Mouse (Mus musculus): ENCODE data around the gene Hcn3.
A peak's percentile ranks its signal among the peaks of the same experiment; 100 is the strongest.

The Hcn3 gene

DNA sequence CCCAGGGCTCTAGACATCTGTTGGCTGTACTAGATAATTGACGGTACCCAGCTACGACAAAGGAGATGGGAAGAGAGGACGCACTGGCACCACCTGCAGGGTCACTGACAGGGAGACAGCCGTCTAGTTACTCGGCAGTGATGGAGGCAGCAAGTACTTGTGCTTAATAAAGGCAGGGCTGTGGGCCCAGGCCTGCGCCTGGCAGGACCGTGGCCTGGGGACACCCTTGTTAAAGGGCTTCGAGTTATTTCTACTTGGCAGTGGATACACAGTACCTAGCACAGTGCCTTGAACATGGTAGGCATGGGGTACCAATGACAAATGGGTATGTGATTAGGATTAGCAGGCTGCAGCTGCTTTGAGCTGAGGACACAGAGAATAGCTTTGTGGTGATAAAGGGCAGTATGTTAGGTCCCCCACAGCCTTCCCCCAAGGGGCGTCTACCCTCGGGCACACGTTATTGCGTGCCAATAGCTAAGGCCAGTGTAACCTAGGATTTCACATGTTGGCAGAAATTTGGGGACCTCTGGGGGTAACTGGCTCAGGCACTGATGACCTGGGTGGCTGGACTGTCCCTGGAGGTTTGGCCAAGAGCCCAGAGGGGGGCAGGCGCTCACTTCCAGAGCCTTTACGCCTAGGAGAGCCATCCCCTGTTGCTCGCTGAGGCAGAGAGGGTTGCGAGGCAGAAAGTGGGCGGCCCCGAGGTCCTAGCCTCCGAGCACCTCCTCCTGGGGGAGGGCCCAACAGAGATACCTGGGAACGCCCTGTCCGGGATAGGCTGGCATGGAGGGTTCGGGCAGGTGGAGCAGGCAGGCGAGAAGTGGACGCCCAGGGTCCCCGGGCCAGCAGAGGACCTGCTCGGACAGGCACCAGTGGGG is 12.7 kb downstream of the Hcn3 start:
- no peak for DNase-seq (ENCODE audit: low read depth)

DNA sequence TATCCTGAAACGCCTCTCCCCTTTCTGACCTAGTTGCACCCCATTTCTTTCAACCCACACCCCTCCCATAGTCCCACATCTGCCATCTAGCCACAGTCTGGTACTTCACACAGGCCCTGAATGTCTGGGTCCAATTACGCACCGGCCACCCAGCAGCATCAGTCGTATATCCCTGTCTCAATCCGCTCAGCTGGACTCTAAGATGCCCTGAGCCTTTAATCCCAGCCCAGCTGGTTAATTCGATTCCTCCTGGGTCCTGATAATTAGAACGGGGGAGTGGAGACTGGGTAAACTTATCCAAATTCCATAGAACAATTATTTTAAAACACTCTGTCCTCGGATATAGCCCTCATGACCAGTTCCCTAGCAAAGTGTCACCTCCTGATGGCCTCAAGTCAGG is 14.4 kb downstream of the Hcn3 start:
- no peak for DNase-seq (ENCODE audit: low read depth)

DNA sequence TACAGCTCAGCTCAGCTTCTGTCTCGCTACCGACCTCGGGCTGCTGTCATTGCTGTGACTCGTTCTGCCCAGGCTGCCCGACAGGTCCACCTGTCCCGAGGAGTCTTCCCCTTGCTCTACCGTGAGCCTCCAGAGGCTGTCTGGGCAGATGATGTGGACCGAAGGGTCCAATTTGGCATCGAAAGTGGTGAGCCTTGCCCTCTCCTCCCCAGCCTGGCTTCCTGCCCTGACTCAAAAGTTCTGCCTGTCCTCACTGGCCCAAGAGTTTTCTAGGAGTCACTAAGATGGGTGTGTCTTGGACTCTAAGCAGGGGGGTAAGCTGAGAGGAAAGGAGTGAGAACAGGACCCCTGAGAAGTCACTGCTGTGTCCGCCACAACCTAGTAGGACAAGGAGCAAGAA is 15.2 kb downstream of the Hcn3 start:
- DNase-seq (ENCODE audit: low read depth): no peak

DNA sequence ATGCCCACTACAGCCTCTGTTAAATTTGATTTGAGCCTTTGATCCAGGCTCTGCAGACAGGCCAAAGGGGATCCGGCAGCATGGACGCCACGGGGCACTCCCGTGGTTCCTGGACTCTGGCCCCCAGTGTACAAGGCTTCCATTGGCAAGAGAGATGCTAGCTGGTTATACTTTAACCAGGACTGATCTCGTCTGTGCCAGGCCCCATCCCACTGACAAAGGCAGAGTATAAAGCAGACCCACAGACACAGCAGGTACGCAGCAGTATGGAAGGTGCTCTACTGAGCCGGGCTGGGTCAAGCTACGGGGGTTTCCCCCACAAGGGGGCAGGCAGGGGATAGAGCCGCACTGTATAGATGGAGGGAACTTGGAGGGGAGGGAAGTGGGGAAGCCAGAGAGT is 23.6 kb downstream of the Hcn3 start:
- no peak for DNase-seq (ENCODE audit: low read depth)

- DNase-seq (ENCODE audit: low read depth): no peak
Measured at GRCm38 (mm10) chr3:89135958-89136357, 24.0 kb downstream of the Hcn3 start, which contains the start of gene Pklr. Gene Pklr, plus strand, starts transcription at chr3:89136142.

DNA sequence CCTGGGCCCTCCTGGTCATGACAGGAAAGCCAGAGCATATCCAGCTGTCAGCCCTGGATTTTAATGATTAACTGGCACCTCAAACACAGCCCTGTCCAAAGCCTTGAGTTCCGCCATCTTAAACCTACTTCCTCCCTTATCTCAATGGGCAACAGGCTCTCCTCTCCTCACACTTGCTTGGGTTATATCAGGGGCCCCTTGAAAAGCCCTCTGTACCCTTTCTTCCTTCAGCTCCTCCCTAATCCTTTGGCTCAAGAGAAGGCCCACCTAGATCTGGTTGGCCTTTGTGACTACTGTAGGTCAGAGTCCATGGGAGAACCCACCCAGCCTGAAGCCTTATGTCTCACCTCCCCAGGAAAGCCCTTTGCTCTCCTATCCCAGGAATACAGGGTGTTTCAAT is 26.2 kb downstream of the Hcn3 start:
- no peak for DNase-seq (ENCODE audit: low read depth)

DNA sequence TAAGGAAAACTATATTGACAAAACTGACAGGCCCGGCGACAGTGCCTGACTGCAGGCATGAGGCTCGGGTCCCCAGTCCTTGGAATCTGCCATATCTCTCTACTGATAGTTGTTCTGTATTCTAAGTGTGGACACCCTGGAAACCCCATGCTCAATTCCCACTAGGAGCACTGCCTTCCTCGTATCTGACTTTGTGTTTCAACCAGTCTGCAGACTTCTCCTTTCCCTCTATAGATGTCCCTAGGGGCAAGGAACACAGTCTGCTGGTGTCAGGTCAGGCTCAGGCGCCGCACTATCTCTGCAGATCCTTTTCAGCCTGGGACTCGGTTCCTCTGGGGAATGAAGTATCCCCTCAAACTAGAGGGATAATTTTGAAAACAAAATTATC is 26.9 kb downstream of the Hcn3 start:
- DNase-seq (ENCODE audit: low read depth): no peak

GRCm38 (mm10) chr3:89132285-89133062 is 27.5 kb downstream of the Hcn3 start:
- no peak for DNase-seq (ENCODE audit: low read depth)

- DNase-seq (ENCODE audit: low read depth): no peak
Measured at GRCm38 (mm10) chr3:89131816-89132215, 28.2 kb downstream of the Hcn3 start.

DNA sequence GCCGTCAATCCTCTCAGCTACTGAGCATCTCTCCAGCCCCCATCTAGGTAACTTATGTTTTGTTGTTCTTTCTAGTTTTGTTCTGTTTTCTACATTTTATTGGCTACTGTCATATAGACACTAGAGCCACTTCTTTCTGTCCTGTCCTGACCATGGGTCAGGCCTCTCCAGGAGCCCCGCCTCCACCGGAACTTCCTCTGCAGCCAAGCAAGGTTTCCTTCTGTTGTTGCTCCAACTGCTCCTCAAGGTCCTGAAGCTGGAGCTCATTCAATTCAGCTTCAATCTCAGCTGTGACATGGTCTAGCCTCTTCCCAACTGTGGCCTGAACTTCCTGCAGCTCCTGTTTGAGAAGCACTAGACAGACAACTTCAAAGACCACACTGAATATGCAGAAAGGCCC is 30.1 kb downstream of the Hcn3 start:
- DNase-seq (ENCODE audit: low read depth): no peak

- DNase-seq (ENCODE audit: low read depth): no peak
Measured at GRCm38 (mm10) chr3:89125981-89126380, 34.0 kb downstream of the Hcn3 start.

- no peak for DNase-seq (ENCODE audit: low read depth)
Measured at GRCm38 (mm10) chr3:89124241-89124640, 35.8 kb downstream of the Hcn3 start.

- no peak for DNase-seq (ENCODE audit: low read depth)
Measured at GRCm38 (mm10) chr3:89123313-89123712, 36.7 kb downstream of the Hcn3 start.

DNA sequence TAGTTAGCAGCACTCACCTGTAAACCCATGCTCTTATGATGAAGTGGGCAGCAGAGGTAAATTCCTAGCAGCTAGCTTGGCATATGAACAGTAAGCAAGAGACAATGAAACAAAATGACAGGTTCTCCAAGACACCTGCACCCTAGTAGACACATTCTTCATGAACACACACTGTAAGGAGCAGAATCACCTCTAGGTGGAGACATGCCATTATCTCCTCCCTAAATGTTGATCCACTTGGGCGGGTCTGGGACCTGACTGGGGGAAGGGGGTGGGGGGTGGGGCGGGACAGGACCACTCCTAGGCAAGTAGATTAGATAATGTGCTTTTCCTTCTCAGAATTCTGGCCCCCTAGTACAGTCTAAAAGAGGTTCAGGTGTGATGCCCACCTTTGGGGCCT is 44.5 kb downstream of the Hcn3 start:
- peak; percentile 79 for DNase-seq (ENCODE audit: low read depth)

DNA sequence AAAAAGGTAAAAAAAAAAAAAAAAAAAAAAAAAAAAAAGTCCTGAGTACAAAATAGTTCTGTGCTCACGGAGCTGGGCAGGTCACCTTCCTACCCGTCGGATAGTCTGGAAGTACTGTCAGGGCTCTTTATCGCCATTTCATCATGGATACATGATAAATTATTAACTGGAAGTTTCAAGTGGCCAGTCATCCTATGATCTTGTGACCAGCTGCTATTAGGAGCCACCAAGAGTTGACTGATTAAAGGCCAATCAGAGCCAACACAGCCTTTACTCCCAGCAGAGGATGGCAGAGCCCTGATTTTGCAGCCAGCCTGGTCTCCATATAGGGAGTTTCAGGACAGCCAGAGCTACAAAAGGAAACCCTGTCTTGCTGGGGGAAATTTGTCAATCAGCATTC is 46.9 kb downstream of the Hcn3 start:
- DNase-seq (ENCODE audit: low read depth): no peak

GRCm38 (mm10) chr3:89108146-89108545 is 51.9 kb downstream of the Hcn3 start:
- no peak for DNase-seq (ENCODE audit: low read depth)

GRCm38 (mm10) chr3:89107545-89107944 is 52.5 kb downstream of the Hcn3 start:
- DNase-seq (ENCODE audit: low read depth): no peak

DNA sequence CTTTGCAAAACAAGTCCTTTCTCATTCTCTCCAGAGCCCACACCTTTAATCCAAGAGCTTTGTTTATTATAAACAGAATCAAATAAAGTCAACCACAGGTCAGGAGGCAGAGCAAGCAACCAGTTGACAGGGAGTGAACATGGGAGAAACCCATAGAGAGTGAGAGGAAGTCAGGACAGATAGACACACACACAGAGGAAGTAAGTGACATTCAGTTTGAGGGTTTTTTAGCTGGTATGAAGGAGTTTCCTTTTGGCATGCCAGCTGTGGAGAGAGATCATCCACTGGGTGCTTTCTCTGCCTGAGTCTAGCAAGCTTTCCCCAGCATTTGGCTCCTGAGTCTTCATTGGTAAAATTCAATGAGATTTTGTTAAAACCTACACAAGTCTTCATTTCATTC is 53.1 kb downstream of the Hcn3 start:
- no peak for DNase-seq (ENCODE audit: low read depth)

GRCm38 (mm10) chr3:89103291-89103595 is 56.8 kb downstream of the Hcn3 start:
- no peak for DNase-seq (ENCODE audit: low read depth)

GRCm38 (mm10) chr3:89102495-89103290 is 57.3 kb downstream of the Hcn3 start:
- no peak for DNase-seq (ENCODE audit: low read depth)

DNA sequence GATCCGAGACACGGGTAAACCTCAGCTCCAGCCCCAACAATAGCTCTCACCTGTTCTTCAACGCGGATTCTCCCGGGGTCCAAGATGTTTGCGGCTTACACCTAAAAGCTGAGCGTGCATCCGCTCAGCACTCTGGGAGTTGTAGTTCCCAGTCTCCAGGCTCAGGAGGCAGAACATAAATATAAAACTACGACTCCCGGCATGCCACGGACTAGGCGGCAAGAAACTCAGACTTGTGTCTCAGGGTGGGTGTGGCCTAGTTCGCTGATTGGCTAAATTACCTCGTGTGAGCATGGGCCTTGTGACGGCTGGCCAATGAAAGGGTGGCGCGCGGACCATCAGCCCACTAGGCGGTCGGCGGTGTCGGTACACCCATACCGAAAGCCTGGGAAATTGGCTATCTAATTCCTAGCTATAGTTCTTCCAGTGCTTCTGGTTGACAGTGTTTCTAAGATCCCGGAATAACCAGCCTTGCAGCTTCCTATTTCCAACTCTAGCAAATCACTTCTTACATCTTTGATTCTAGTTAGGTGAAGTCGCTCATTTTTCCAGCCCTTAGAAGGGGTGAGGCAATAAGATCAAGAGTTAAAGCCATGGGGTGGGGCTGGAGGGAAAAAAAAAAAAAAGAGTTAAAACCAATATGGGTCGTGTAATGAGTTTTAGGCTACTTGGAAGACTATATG is 58.0 kb downstream of the Hcn3 start, which contains the start of gene Fdps:
Gene Fdps, minus strand, starts transcription at position 148 of the 683 bp plus-strand sequence.
- DNase-seq (ENCODE audit: low read depth): peak; percentile 97

- no peak for DNase-seq (ENCODE audit: low read depth)
Measured at GRCm38 (mm10) chr3:89101459-89101811, 58.6 kb downstream of the Hcn3 start.
